Mouse (Mus musculus) splenic B cell, adult 2 months (primary cell): ENCODE measurements around the gene Tsr1.

ENCODE experiments used
- DNase-seq: peaks from one replicate; pipeline ENCODE4 v3.0.0-alpha.2; 2011; ENCODE audit warnings: low read depth, low spot score
- H3K27me3 ChIP-seq: 2 replicates; pipeline ENCODE4 v1.6.1; 2012; ENCODE audit warnings: mild to moderate bottlenecking, low read length, moderate library complexity, mixed read lengths; ENCODE audit not compliant: control insufficient read depth, poor library complexity, insufficient read depth, severe bottlenecking
- H3K36me3 ChIP-seq: 2 replicates; pipeline ENCODE4 v1.6.1; 2012; ENCODE audit warnings: mild to moderate bottlenecking, low read length, moderate library complexity, mixed read lengths; ENCODE audit not compliant: control insufficient read depth, poor library complexity, insufficient read depth, severe bottlenecking

Gene Tsr1

GRCm38 (mm10) chr11:74876801-74877200 lies 21.1 kb upstream of the Tsr1 start:
- no peaks in the 10 kb centered on the region for H3K36me3 ChIP-seq
- H3K27me3 ChIP-seq = no peaks in the 10 kb centered on the region
- no peak for DNase-seq

DNA sequence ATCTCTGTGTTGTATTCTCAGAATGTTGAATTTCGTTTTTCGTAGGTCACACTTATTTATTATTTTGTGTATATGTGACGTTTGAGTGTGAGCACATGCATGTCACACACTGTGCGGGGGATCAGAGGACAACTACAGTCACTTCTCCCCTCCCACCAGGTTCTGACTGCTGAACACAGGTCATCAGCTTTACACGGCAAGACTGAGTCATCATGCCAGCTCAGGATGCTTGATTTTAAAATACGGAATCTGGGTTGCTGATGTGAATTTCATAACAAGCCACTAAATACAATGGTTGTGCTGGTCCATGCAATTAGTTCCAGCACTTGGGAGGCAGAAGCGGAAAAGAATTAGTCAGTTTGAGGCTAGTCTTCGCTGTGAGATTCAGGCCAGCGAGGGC lies 16.9 kb upstream of the Tsr1 start:
- no peaks in the 10 kb centered on the region for H3K36me3 ChIP-seq
- no peaks in the 10 kb centered on the region for H3K27me3 ChIP-seq
- no peak for DNase-seq

GRCm38 (mm10) chr11:74881979-74882378 lies 15.9 kb upstream of the Tsr1 start:
- Histone ChIP-seq H3K36me3 (no peaks in the 10 kb centered on the region), H3K27me3 (no peaks in the 10 kb centered on the region)
- no peak for DNase-seq

DNA sequence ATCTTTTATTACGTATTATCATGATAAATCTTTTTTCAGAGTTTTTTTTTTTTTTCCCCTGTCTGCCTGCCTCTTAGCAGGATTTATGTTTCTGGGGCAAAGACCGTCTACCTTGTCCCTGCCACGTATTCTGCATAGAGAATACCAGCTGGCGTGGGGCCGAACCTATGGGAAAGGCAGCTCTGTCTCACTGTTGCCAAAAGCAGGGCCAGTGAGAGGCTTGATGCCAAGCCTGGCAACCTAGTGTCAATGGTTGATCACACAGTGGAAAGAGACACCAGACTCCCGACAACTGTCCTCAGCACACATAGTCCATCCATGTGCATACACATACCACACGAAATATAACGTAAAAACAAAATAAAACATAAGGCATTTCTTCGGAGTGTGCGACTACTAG lies 14.8 kb upstream of the Tsr1 start:
- Histone ChIP-seq H3K36me3 (no peaks in the 10 kb centered on the region), H3K27me3 (no peaks in the 10 kb centered on the region)
- DNase-seq = no peak

GRCm38 (mm10) chr11:74894619-74895018 lies 3.3 kb upstream of the Tsr1 start:
- Histone ChIP-seq H3K27me3 (no peaks in the 10 kb centered on the region), H3K36me3 (no peaks in the 10 kb centered on the region)
- DNase-seq = no peak

- peaks cover 6% of the 10 kb centered on the region for H3K36me3 ChIP-seq
- no peaks in the 10 kb centered on the region for H3K27me3 ChIP-seq
- peak; percentile 54 for DNase-seq
Observed at GRCm38 (mm10) chr11:74895980-74896900, 1.6 kb upstream of the Tsr1 start.

DNA sequence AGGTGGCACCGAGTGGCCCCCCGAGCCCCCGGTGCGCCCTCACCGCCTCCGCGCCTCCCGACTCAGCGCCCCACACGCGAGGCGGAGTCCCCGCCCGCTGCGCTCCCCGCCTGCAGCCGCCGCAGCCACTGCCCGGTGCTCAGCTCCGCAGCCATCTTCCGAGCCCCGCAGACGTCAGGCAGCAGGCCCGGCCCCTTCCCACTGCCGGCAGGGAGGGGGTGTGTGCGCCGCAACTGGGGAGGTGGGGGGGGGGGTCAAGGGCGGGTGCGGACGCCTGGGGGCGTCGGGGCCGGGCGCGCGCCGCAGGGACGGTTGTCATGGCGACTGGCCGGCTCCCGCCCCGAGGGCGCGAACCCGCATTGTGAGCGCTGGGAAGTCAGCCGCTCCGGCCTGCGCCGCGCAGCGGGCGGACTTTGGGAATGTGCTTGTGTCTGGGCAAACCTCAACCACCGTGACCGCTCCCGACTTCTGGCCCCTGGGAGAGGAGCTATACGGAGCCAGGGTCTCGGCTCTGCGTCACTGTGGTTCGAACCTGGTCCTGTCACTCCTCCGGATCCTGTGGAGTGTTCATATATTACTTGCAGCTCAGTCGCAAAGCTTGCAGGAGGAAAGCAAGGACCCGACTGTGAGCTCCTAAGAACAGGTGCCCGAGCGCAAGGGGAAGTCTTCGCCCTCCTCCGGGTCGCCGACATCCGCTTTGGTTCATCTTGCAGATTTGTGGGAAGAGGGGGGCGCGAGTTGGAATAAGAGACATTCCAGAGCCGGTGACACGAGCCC lies 782 bp upstream of the Tsr1 start, which contains the start of gene Sgsm2:
Sgsm2 (minus strand) TSS at position 160 of the 777 bp plus-strand sequence.
- DNase-seq = peak; percentile 58
- Histone ChIP-seq H3K36me3 (peaks cover 12% of the 10 kb centered on the region), H3K27me3 (no peaks in the 10 kb centered on the region)

- H3K36me3 ChIP-seq = peaks cover 18% of the 10 kb centered on the region
- DNase-seq = no peak
Observed at GRCm38 (mm10) chr11:74898517-74898827, 601 bp downstream of the Tsr1 start.

DNA sequence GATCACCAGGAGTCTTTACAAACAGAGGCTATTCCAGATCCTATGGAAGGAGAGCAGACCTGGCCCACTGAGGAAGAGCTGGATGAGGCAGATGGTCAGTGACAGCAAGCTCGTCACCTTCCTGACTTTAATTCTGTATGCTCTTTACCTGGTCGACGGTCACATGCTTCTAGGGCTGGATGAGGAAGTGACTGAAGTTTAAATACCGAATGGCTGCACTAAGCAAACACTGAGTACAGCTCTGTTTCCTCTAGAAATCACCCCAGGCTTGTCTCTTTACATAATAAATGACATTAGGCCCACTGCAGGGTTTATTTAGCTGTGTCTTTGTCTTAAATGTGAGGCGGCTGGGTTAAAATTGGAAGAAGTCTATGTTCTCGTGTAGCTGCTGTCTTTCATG lies 3.7 kb downstream of the Tsr1 start:
- peaks cover 25% of the 10 kb centered on the region for H3K36me3 ChIP-seq
- DNase-seq = no peak
- no peaks in the 10 kb centered on the region for H3K27me3 ChIP-seq

More at GRCm38 (mm10) chr11:74898517-74898827, 601 bp downstream of the Tsr1 start:
- H3K27me3 ChIP-seq = no peaks in the 10 kb centered on the region

DNA sequence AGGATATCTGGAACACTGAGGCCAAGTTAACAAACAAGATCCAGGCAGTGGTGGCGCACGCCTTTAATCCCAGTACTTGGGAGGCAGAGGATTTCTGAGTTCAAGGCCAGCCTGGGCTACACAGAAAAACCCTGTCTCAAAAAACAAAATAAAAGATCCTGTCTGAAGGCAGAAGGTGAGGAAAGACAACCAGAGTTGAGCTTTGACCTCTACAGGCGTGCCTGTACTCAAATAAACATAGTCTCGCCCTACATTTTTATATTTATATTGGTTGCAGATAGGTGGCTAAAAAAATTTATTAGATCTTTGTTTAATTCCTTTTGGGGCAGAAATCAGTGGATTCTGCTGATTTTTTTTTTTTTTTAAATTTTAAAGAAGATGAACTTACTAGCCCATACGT lies 4.5 kb downstream of the Tsr1 start:
- Histone ChIP-seq H3K27me3 (no peaks in the 10 kb centered on the region), H3K36me3 (peaks cover 33% of the 10 kb centered on the region)
- DNase-seq = no peak

GRCm38 (mm10) chr11:74907850-74908249 lies 10.0 kb downstream of the Tsr1 start:
- peaks cover 28% of the 10 kb centered on the region for H3K36me3 ChIP-seq
- no peak for DNase-seq
- H3K27me3 ChIP-seq = no peaks in the 10 kb centered on the region

GRCm38 (mm10) chr11:74908618-74909399 lies 10.9 kb downstream of the Tsr1 start:
- H3K36me3 ChIP-seq = peaks cover 25% of the 10 kb centered on the region
- no peaks in the 10 kb centered on the region for H3K27me3 ChIP-seq
- DNase-seq = no peak

DNA sequence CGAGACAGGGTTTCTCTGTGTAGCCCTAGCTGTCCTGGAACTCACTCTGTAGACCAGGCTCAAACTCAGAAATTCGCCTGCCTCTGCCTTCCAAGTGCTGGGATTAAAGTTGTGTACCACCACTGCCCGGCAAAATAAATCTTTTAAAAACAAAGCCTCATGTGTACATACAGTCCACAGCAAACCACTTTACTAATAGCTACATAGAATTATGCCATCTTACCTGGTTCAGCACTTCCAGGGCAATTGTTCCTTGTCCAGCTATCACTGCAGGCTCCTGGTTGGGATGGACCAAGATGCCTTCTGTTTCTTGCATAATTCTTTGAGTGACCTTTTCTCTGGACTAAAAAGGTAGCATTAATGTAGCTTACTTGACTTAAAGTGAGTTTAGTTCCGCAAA lies 12.1 kb downstream of the Tsr1 start:
- peaks cover 23% of the 10 kb centered on the region for H3K36me3 ChIP-seq
- no peak for DNase-seq
- no peaks in the 10 kb centered on the region for H3K27me3 ChIP-seq

DNA sequence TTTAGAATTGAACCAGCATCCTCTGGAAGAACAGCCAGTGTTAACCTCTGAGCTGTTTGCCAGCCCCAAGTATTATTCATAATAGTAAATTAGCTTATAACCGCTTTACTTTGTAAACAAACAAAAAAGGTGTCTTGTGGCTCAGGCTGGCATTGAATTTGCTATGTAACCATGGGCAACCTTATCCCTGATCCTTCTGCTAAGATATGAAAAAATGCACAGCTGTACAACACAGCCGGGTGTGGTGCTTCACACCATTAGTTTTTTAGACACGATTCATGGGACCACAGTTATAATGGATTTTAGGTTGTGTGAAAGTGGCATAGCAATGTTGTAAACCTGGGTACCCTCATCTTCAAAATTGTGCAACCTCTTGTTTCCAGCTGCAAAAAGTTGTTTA lies 14.6 kb downstream of the Tsr1 start:
- DNase-seq = no peak
- no peaks in the 10 kb centered on the region for H3K27me3 ChIP-seq
- peaks cover 10% of the 10 kb centered on the region; the same call in 1 of the 2 replicates for H3K36me3 ChIP-seq
